Comparison of ENCODE assay signal across 8 mouse cellular contexts in the genomic region with DNA sequence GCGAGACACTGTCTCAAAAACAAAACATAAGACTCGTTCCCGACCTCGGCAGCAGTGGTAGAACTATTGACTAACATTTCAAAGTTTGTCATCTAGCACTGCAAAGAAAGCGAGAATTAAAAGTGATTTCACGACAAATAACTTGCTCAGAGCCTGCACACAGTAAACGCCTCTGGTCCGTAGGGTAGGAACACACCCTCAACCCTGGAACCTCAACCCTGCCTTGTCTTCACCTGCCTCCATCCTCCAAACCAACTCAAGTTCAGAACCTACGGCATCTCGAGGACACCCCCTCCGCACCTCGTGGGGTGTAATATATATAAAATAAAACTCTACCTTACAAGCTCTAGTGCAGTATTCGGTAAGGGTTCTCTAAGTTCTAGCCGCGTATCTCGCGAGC. TPM values are rescaled to one million over a fixed set of nuclear protein-coding genes. Genes with fewer than 3 reads are reported as not detected.
DNase-seq lines count a peak whose midpoint lies in the region; ATAC-seq and TF ChIP-seq lines count a peak whose summit lies in the region.

No protein-coding gene starts in this region.

- peak overlapping the region; percentile 79 for H3K9ac ChIP-seq in liver, embryonic 12.5 days
- peak overlapping the region; percentile 59 for H3K9ac ChIP-seq in stomach, postnatal 0 days (ENCODE audit: low read length)

- peaks cover 4% of the 10 kb centered on the region; the same call in 1 of the 2 replicates for H3K4me1 ChIP-seq in cerebellum, adult 2 months (ENCODE audit: control insufficient read depth, insufficient read depth, low read length)
- H3K4me1 ChIP-seq in testis, adult 2 months (ENCODE audit: control insufficient read depth, insufficient read depth, low read length): peaks cover 7% of the 10 kb centered on the region
- peaks cover 32% of the 10 kb centered on the region for H3K4me1 ChIP-seq in liver, embryonic 12.5 days
- peaks cover 7% of the 10 kb centered on the region for H3K4me1 ChIP-seq in stomach, postnatal 0 days (replicated peaks; ENCODE audit: control insufficient read depth, insufficient read depth)

- H3K9me3 ChIP-seq in liver, embryonic 12.5 days (replicated peaks): no peaks in the 10 kb centered on the region
- H3K9me3 ChIP-seq in stomach, postnatal 0 days (ENCODE audit: control insufficient read depth, low read length): no peaks in the 10 kb centered on the region

- DNase-seq in cerebellum, adult 2 months: no peak
- DNase-seq in cerebellum, postnatal 10 days: no peak
- DNase-seq in testis, postnatal 10 days (ENCODE audit: low spot score): no peak
- no peak for DNase-seq in stomach, postnatal 0 days (ENCODE audit: low spot score)
- no peak for DNase-seq in left cerebral cortex, adult 9 months (ENCODE audit: low spot score in 2 of 2)
- DNase-seq in right cerebral cortex, adult 2 months (ENCODE audit: low spot score in 2 of 2): no peak

- WGBS in cerebellum, adult 2 months: 4% methylated on average over 17 of the region's 17 CpGs
- 6% methylated on average over 17 of the region's 17 CpGs for WGBS in liver, embryonic 12.5 days (ENCODE audit: insufficient replicate concordance)
- WGBS in stomach, postnatal 0 days: 2% methylated on average over 17 of the region's 17 CpGs

- TF ChIP-seq CTCF in cerebellum, adult 2 months (IDR thresholded peaks at IDR 0.05; ENCODE audit: borderline replicate concordance, insufficient read depth, low read depth, low read length): no peak
- TF ChIP-seq CTCF in testis, adult 2 months (IDR thresholded peaks at IDR 0.05; ENCODE audit: control insufficient read depth, insufficient read depth, insufficient replicate concordance, low read depth, low read length): no peak
- TF ChIP-seq CTCF in stomach, postnatal 0 days (IDR thresholded peaks at IDR 0.05; ENCODE audit: low read depth): no peak

- peak overlapping the region; percentile 83 for H3K4me2 ChIP-seq in liver, embryonic 12.5 days
- peak overlapping the region; percentile 77 for H3K4me2 ChIP-seq in stomach, postnatal 0 days (replicated peaks; ENCODE audit: low read depth)

- TF ChIP-seq EP300 in stomach, postnatal 0 days (optimal IDR thresholded peaks at IDR 0.05): no peak

- H3K27ac ChIP-seq in cerebellum, adult 2 months (ENCODE audit: insufficient read depth, low read length): no peak overlapping the region
- peak overlapping the region; percentile 91 for H3K27ac ChIP-seq in testis, adult 2 months (ENCODE audit: control insufficient read depth, insufficient read depth, low read depth, low read length)
- H3K27ac ChIP-seq in liver, embryonic 12.5 days: peak overlapping the region; percentile 45; the same call in 1 of the 2 replicates
- H3K27ac ChIP-seq in stomach, postnatal 0 days (replicated peaks): no peak overlapping the region

- H3K4me3 ChIP-seq in cerebellum, adult 2 months (replicated peaks; ENCODE audit: insufficient read depth, low read depth, low read length): peak overlapping the region; percentile 81
- peak overlapping the region; percentile 97 for H3K4me3 ChIP-seq in testis, adult 2 months (ENCODE audit: control insufficient read depth, low read depth, low read length)
- H3K4me3 ChIP-seq in liver, embryonic 12.5 days: peak overlapping the region; percentile 86
- H3K4me3 ChIP-seq in stomach, postnatal 0 days (ENCODE audit: low read depth, low read length): peak overlapping the region; percentile 75

- no peaks in the 10 kb centered on the region for H3K36me3 ChIP-seq in testis, adult 2 months (ENCODE audit: control insufficient read depth, insufficient read depth, low read length)
- H3K36me3 ChIP-seq in liver, embryonic 12.5 days: peaks cover 5% of the 10 kb centered on the region; the same call in 1 of the 2 replicates
- no peaks in the 10 kb centered on the region for H3K36me3 ChIP-seq in stomach, postnatal 0 days (ENCODE audit: control insufficient read depth, insufficient read depth, low read length)

- peak; percentile 36 for ATAC-seq in liver, embryonic 12.5 days
- ATAC-seq in stomach, postnatal 0 days (ENCODE audit: low FRiP score, low TSS enrichment): no peak

- no peak for TF ChIP-seq POLR2A in cerebellum, adult 2 months (IDR thresholded peaks at IDR 0.05; ENCODE audit: borderline replicate concordance, insufficient read depth, low read length)
- no peak for TF ChIP-seq POLR2A in testis, adult 2 months (IDR thresholded peaks at IDR 0.05; ENCODE audit: control insufficient read depth, low read depth, low read length)

- H3K27me3 ChIP-seq in cerebellum, adult 2 months (ENCODE audit: control insufficient read depth, insufficient read depth, low read length): no peaks in the 10 kb centered on the region
- H3K27me3 ChIP-seq in testis, adult 2 months (ENCODE audit: control insufficient read depth, insufficient read depth, low read length): no peaks in the 10 kb centered on the region
- H3K27me3 ChIP-seq in liver, embryonic 12.5 days (replicated peaks): 0 out of 2 replicates have a peak, but pooled peaks cover 6% of the 10 kb centered on the region
- H3K27me3 ChIP-seq in stomach, postnatal 0 days (ENCODE audit: control insufficient read depth, insufficient read depth, low read length): no peaks in the 10 kb centered on the region

RNA-seq across cellular contexts. Expression of a gene that starts 0.4 kb away (rescaled TPM):
- polyA plus RNA-seq in cerebellum, adult 2 months (2012; rRNA removed): 16.3 and 17.6 TPM in 2 replicates
- 23.8 and 26.8 TPM in 2 replicates for polyA plus RNA-seq in testis, adult 2 months (2012; rRNA removed)
- polyA plus RNA-seq in liver, embryonic 12.5 days (2016; fragmentation: Nextera tagmentation; extraction: Ambion mirVana): 16.8 and 18.3 TPM in 2 replicates
- 15.4 and 19.1 TPM in 2 replicates for polyA plus RNA-seq in stomach, postnatal 0 days (2015; fragmentation: Nextera tagmentation; extraction: Ambion mirVana)

RNA-seq across cellular contexts. Expression of a gene that starts 15.9 kb away (rescaled TPM):
- 12.8 and 14.5 TPM in 2 replicates for polyA plus RNA-seq in cerebellum, adult 2 months (2012; rRNA removed)
- 2.4 TPM in 2 replicates for polyA plus RNA-seq in testis, adult 2 months (2012; rRNA removed)
- polyA plus RNA-seq in liver, embryonic 12.5 days (2016; fragmentation: Nextera tagmentation; extraction: Ambion mirVana): 0.13 and 0.16 TPM in 2 replicates
- 0.18 and 0.22 TPM in 2 replicates for polyA plus RNA-seq in stomach, postnatal 0 days (2015; fragmentation: Nextera tagmentation; extraction: Ambion mirVana)

RNA-seq across cellular contexts. Expression of a gene that starts 38.7 kb away (rescaled TPM):
- polyA plus RNA-seq in cerebellum, adult 2 months (2012; rRNA removed): 17.3 TPM in 2 replicates
- polyA plus RNA-seq in testis, adult 2 months (2012; rRNA removed): 0.14 TPM in 1 of 2 replicates, not detected in the other
- polyA plus RNA-seq in liver, embryonic 12.5 days (2016; fragmentation: Nextera tagmentation; extraction: Ambion mirVana): 8.9 and 10.0 TPM in 2 replicates
- 103 and 110 TPM in 2 replicates for polyA plus RNA-seq in stomach, postnatal 0 days (2015; fragmentation: Nextera tagmentation; extraction: Ambion mirVana)

Comparison
In these comparisons a context has a peak if more than half of its experiments do, and no peak if none do; other contexts are left out.
1. H3K27ac ChIP-seq: peak in testis, adult 2 months (single experiment) and liver, embryonic 12.5 days (single experiment); none in cerebellum, adult 2 months (single experiment) and stomach, postnatal 0 days (single experiment).
2. Peak in every context shown above with its lines, with median percentiles within 50 percentile points of each other: H3K4me3 ChIP-seq.